ENCODE assay signal across 23 mouse cellular contexts in genomic region chr3:121614741-121615140, GRCm38 (mm10). TPM values are rescaled to one million over a fixed set of nuclear protein-coding genes. Genes with fewer than 3 reads are reported as not detected.
"Had no signal": no experiment of that assay in that cellular context is flagged by ENCODE, and none has a peak within 500 bp of the region (broad histone marks: within the 10 kb centered on the region; RNA-seq: fewer than 3 reads in every experiment).

No protein-coding gene starts in this region.

- H3K4me3 ChIP-seq: limb, embryonic 15.5 days; lung, embryonic 15.5 days; megakaryocyte, embryonic 14.5 days; midbrain, embryonic 15.5 days; neural tube, embryonic 12.5 days had no signal

- H3K9ac ChIP-seq: limb, embryonic 15.5 days; lung, embryonic 15.5 days; midbrain, embryonic 15.5 days; neural tube, embryonic 12.5 days had no signal

- H3K27ac ChIP-seq: kidney, postnatal 0 days; limb, embryonic 15.5 days; lung, embryonic 15.5 days; macrophage; midbrain, embryonic 15.5 days; neural tube, embryonic 12.5 days; stomach, postnatal 0 days had no signal

- H3K4me1 ChIP-seq: midbrain, embryonic 15.5 days had no signal

- H3K27me3 ChIP-seq: limb, embryonic 15.5 days; lung, embryonic 15.5 days; midbrain, embryonic 15.5 days; neural tube, embryonic 12.5 days had no signal

- H3K36me3 ChIP-seq: limb, embryonic 15.5 days; lung, embryonic 15.5 days; midbrain, embryonic 15.5 days; neural tube, embryonic 12.5 days had no signal

- H3K9me3 ChIP-seq: limb, embryonic 15.5 days; lung, embryonic 15.5 days; megakaryocyte, embryonic 14.5 days; midbrain, embryonic 15.5 days; neural tube, embryonic 12.5 days had no signal

- ATAC-seq: midbrain, embryonic 15.5 days had no signal

- DNase-seq: kidney, adult 9 months; kidney, postnatal 36 days; layer of hippocampus, adult 9-11 months; layer of hippocampus, postnatal 36 days; lung, postnatal 14 days; thymus, adult 2 months; thymus, postnatal 36 days had no signal

- H3K4me2 ChIP-seq: limb, embryonic 15.5 days; lung, embryonic 15.5 days; midbrain, embryonic 11.5 days; midbrain, embryonic 15.5 days; neural tube, embryonic 12.5 days had no signal

RNA-seq across cellular contexts. Expression of gene 4930432M17Rik, which starts 55.8 kb away (rescaled TPM):
- total RNA-seq: layer of hippocampus, adult 18-20 months; layer of hippocampus, postnatal 36 days; left cerebral cortex, adult 8-10 months; left cerebral cortex, postnatal 25 days; monocyte, adult 5-6 weeks; neutrophil, adult 5-6 weeks had no signal
- polyA plus RNA-seq: kidney, postnatal 0 days; limb, embryonic 11.5 days; limb, embryonic 15.5 days; liver, embryonic 16.5 days; lung, embryonic 15.5 days; macrophage; midbrain, embryonic 11.5 days; midbrain, embryonic 15.5 days; neural tube, embryonic 12.5 days; stomach, postnatal 0 days; thymus, adult 2 months had no signal
